Mouse (Mus musculus) gastrocnemius, postnatal 36 days (tissue): ENCODE results near the gene Nudt19. TPM values are rescaled to one million over a fixed set of nuclear protein-coding genes. Genes with fewer than 3 reads are reported as not detected.

Experiments
- DNase-seq, 2 experiments: peaks; one replicate each; pipeline ENCODE4 v3.0.0; 2022
- intact Hi-C: fragments of 180-260 bp; cut with DNase I; formaldehyde crosslinking; loops from one replicate; pipeline ENCODE4 v1.15.1; 2025
- total RNA-seq, 2 experiments: library from RNA; stranded (reverse); gene quantifications; 2 replicates each; pipeline ENCODE4 v1.2.3; 2021

Gene Nudt19
- total RNA-seq, 2 experiments from 2014 or later, result 39.5 to 40.8 TPM

DNA sequence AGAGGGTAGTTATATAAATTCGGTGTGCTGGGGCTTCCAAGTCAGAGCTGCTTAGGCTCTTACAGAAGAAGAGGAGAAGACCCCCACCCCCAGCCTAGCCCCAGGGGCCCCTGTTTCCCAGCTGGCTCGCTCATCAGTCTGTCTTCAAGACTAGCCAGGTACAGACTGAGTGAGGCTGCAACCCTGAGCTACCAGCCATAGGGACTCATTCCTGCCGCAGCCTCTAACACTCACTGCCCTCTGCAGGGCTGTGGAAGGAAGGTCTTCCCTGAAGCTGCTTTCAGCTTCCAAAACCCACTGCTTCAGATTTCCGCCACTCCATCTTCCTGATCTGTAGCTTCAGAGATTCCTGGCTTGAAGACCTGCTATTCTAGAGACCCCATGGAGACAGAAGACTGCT, 54.1 kb downstream of the Nudt19 start:
- DNase-seq, result no peak
- intact Hi-C loops, result no loop called here

DNA sequence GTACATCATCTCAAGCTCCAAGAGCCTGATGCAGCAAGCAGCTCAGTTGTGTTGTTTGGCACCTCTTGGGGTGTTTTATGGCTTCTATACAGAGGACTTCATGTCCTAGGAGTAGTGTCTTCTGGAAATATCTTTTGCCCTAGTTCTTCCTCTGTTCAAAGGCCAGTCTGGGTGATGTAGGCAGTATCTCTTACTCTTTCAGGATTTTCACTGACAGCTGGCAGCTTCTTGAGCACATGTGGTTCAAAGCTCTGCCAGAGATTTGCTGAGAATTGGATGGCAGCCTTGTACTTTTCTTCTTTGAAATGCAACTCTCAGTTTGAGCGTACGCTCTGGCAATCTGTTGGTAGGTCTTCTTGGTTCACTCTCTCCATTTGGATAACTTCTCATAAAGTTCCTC, 58.6 kb downstream of the Nudt19 start:
- no peak for DNase-seq
- intact Hi-C loops, result no loop called here

Other genes starting within 250 kb of the Nudt19 start
- gene Gpatch1, start 237.9 kb downstream of the Nudt19 start, total RNA-seq, result 1 to 10 TPM; 5.4 to 8.5 TPM
- gene Rhpn2, start 222.1 kb downstream of the Nudt19 start, total RNA-seq, result 1 to 10 TPM in 1 of 2 experiments, under 1 TPM in 1; 0.99 to 1.1 TPM
- gene Faap24, start 159.5 kb downstream of the Nudt19 start, total RNA-seq, result under 1 TPM; 0.31 to 0.96 TPM
- 1 to 10 TPM; 4.7 to 5.0 TPM for gene Cep89, start 159.3 kb downstream of the Nudt19 start, total RNA-seq
- gene Slc7a9, start 107.5 kb downstream of the Nudt19 start, total RNA-seq, result not detected
- gene Tdrd12, start 18.6 kb downstream of the Nudt19 start, total RNA-seq, result not detected
- gene Rgs9bp, start 29.3 kb upstream of the Nudt19 start, total RNA-seq, result under 1 TPM in 1 of 2 experiments, not detected in 1; 0.05 TPM
- gene Ankrd27, start 29.9 kb upstream of the Nudt19 start, total RNA-seq, result 10 to 100 TPM in 1 of 2 experiments, 1 to 10 TPM in 1; 7.4 to 10.6 TPM
- gene Pdcd5, start 91.2 kb upstream of the Nudt19 start, total RNA-seq, result 100 to 1,000 TPM; 102 to 126 TPM
- 1 to 10 TPM; 3.3 to 3.7 TPM for gene Dpy19l3, start 198.2 kb upstream of the Nudt19 start, total RNA-seq
- gene Zfp507, start 246.7 kb upstream of the Nudt19 start, total RNA-seq, result 10 to 100 TPM; 13.7 to 15.4 TPM